Mouse (Mus musculus): ENCODE results near the gene Slc39a2.
A peak's percentile ranks its signal among the peaks of the same experiment; 100 is the strongest.
"Not testable (repeated sequence)": the region's sequence is repeated elsewhere in the genome, so short reads cannot be mapped to it uniquely, and the experiment has no call there.

The Slc39a2 gene

DNA sequence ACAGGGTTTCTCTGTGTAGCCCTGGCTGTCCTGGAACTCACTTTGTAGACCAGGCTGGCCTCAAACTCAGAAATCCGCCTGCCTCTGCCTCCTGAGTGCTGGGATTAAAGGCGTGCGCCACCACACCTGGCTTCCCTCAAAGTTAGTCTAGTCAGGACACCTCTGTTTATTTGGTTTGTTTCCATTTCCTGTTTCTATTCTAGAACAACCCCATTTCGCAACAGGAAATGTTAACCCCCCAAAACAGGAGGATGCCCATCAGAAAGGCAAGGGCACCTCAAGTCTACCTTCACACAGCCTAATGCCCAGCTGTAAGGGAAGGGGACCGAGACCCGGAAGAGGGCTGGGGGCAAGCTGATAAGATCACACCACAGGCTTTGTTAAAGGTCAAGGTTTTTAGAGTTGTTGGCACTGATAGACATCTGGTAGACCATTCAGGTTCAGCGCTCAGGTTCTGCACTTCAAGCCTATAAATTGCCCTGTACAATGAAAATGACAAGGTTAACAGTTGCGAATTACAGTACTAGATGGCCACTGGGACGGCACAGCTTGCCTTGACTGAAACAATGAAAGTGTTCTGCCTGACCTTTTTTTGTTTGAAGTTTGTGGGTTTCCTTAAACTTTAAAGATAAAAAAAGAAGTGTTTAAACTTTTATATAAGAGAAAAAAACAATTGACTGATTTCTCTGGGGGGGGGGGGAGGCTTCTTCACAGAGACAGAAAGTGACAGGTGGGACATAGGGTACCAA lies at the start of gene Slc39a2:
Slc39a2 (plus strand) TSS at position 699 of the 749 bp plus-strand sequence.
- no peak for DNase-seq (ENCODE audit: extremely low read depth, insufficient read length, low spot score)

DNA sequence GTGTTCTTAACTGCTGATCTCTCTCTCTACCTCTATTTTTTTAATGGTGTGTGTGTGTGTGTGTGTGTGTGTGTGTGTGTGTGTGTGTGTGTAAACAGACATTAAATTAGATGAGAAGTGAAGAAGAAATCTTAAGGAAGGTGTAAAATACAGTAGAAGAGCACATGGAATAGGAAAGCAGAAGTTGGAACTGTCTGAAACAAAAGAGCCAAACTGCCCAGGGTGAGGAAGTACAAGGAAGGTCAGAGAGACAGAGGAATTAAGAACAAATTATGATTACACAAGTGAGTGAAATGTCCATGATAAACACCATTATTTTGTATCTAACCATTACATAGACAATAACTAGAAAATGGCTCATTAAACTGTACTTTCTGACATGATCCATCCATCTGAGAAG lies 48.8 kb upstream of the Slc39a2 start:
- DNase-seq (ENCODE audit: extremely low read depth, insufficient read length, low spot score): no peak

DNA sequence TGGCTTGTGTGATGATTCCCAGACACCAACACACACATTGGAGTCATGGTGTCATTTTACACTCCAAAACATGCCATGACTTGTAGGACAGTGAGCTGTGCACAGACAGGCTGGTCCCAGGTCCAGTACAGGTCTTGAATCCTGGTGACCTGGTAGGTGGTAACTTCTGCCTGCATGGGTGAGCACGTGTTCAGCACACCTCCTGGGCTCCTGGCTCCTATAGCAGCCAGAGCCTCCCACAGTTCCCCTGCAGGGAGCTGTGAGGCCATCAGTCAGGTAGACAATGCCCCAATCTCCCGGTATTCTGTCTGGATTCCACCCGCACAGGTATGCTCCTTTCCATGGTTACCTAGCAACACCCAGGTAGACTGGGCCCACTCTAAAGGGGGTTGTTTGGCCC lies 46.1 kb upstream of the Slc39a2 start:
- no peak for DNase-seq (ENCODE audit: extremely low read depth, insufficient read length, low spot score)

DNA sequence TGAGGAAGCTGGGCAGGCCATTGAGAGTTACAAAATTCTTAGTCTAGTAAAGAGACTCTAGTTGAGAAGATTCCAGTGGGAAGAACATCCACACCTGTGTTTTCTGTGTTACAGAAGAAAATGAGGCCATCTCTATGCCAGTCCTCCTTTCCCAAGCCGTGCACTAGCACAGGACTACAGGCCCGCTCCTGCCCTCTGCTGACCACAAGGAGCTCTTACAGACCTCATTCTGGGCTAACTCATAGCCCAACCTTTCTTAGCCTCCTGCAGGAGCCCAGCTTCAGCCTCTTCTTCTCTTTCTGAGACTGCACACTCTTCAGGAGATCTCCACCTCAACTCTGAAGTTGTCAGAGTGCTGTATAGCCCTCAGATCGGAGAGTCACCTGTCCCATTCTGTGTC lies 41.7 kb upstream of the Slc39a2 start:
- DNase-seq (ENCODE audit: extremely low read depth, insufficient read length, low spot score): not testable (repeated sequence)

DNA sequence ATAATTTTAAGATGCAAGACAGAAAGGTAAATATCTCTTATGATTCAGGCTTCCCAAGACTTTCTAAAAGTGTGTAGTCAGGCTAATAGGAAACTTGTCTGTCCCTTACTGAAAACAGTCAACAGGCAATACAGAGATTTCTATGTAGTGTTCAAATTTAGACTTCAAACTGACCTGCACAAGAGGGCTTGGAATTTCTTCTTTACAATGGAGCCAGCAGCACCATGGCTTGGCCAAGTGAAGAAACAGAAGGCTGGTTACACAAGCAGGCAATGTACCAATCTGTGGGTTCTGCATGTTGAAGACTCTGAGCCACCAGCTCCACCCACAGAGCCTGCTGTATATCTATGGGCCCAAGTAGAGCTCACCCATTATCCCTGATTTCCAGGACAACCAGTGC lies 39.3 kb upstream of the Slc39a2 start, which contains the start of gene Ear6:
Ear6 (plus strand) TSS at position 301 of the 400 bp plus-strand sequence.
- DNase-seq (ENCODE audit: extremely low read depth, insufficient read length, low spot score): no peak

DNA sequence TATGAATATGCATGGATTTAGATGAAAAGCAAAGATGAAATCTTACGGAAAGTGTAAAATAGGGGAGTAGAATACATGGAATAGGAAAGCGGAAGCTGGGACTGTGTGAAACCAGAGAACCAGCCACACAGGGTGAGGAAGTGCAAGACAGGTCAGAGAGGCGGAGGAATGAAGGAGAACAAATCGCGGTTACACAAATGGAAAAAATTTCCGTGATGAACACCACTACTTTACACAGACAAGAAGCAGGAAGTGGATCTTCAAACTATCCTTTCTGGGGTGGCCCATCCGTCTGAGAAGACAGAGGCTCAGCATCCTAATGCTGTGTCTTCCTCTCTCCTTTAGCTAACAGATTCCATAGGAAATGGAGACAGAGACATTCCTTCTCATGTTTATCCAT lies 37.4 kb upstream of the Slc39a2 start:
- DNase-seq (ENCODE audit: extremely low read depth, insufficient read length, low spot score): not testable (repeated sequence)

DNA sequence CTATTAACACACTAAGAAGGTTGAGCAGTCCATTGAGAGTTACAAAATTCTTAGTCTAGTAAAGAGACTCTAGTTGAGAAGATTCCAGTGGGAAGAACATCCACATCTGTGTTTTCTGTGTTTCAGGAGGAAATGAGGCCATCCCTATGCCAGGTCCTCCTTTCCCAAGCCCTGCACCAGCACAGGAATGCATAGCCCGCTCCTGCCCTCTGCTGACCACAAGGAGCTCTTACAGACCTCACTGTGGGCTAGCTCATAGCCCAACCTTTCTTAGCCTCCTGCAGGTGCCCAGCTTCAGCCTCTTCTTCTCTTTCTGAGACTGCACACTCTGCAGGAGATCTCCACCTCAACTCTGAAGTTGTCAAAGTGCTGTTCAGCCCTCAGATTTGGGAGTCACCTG lies 29.1 kb upstream of the Slc39a2 start:
- DNase-seq (ENCODE audit: extremely low read depth, insufficient read length, low spot score): not testable (repeated sequence)

DNA sequence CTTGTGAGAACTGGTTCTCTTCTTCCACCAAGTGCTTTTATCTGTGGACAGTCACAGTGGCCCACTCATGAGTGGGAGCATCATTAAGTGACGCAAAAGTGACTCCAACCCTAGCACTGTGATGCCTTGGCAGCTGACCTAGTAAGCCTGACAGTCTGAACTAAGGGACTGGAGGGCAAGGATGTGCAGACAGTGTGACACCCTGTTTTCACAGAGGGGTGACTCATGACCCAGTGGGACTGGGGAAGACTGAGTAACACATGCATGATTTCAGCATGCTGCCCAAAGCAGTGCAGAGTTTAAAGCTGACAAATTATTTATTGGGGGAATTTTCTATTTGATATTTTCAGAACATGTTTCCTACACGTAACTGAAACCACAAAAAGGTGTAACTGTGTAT lies 21.9 kb upstream of the Slc39a2 start:
- DNase-seq (ENCODE audit: extremely low read depth, insufficient read length, low spot score): no peak

DNA sequence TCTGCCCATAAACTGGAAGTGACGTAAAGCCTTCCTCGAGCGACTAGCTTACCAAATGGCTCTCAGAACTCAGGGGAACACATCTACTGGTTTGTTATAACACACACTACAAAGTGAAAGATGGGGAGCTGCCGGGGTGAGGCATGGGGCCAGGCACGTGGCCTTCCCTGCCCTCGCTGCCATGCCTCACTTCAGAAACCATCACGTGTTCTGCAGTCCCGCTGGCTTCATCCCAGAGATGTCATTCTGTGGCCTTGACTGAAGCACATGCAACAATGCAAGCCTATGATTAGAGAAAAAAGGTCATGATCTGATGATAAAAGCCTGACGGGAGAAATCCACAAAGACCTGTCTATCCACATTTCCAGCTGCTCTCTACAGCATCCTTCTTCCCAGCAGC lies 20.9 kb upstream of the Slc39a2 start:
- DNase-seq (ENCODE audit: extremely low read depth, insufficient read length, low spot score): no peak

DNA sequence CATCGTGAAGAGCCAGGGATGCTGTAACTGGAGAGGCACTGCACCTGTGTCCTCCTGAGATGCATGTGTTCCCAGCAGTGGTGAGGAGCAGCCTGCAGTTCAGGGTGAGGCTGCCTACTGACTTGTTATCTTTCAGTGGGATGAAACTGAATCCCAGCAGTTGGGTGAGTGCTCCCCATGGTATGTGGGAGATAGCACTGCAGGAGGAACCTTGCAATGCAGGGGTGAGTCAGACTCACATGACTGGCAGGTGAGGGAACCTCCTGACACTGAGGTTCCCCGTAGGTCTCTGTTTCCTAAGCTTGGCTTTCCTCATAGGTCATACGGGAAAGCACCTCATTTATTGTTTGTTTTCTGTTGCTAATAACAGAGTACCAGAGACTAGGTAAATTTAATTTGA lies 15.2 kb upstream of the Slc39a2 start:
- DNase-seq (ENCODE audit: extremely low read depth, insufficient read length, low spot score): no peak

DNA sequence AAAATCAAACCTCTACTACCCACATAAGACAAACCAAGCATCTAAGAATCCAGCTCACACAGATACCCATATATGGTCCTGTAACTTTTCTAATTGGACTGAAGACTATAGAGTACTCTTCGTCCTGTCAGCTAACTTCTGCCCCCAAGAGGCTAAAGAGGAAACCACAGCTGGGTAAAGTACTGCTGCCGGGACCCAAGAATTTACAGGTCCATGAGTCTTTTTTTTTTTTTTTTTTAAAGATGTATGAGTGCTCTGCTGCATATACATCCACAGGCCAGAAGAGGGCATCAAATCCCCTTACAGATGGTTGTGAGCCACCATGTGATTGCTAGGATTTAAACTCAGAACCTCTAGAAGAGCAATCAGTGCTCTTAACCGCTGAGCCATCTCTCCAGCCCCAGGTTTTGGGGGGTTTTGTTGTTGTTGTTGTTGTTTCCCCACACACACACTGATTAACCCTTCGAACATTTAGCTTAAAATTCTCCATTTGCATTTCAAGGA lies 9.1 kb upstream of the Slc39a2 start:
- DNase-seq (ENCODE audit: extremely low read depth, insufficient read length, low spot score): peak; percentile 63

DNA sequence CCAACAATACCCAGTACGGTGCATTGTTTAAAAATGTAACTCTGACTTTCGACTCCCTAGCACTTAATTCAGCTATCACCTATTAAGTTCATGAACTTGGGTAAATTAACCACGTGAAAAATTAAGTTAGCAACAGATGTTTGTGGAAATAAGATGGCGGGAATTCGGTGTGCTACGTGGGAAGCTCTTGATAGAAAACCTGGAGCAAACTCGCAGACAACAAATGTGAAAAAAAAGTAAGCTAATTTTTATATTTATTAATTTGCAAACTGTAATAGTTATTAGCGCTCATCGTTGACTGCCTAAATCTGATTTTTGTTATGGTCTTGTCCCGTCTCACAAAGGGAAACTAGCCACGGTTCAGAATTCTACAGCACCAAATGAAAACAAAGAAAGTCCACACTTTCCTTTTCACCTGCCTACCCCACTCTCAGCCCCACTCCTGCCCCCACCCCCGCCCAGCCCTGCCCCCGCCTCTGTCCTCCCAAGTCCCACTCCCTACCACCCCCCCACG lies 8.6 kb upstream of the Slc39a2 start:
- DNase-seq (ENCODE audit: extremely low read depth, insufficient read length, low spot score): no peak

DNA sequence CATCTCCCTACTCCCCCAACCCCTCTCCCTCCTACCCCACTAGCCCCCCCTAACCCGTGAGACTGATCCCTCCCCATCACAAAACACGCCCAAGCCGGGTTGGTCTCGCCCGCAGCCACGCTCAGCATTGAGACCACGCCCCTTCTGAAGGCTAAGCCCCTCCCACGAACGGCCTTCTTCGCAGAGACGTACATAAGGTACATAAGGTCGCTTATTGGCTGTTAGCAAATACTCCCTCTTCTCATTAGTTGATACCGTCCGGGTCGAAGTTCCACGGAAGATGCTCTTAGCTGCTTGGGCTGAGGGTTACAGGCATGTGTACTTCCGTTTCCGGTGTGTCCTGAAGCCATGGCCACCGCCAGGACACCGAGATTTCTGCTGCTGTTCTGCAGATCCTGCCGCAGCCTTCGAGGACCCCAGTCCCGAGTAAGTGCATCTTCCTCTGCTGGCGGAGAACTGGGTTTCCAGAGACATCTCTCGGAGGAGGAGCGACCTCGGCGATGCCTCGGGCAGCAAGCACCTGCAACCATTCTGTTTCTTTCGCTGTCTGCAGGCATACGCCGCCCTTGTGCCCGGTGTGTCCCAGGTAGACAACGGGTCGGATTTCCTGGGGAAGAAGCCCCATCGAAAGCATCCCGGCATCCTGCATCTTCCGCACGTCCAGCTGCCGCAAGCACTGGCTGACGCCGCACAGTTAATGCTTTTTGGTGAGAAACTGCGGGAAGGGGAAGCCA lies 7.9 kb upstream of the Slc39a2 start, which contains the start of gene Mettl17:
Mettl17 (plus strand) TSS at position 245 of the 734 bp plus-strand sequence.
- peak; percentile 93 for DNase-seq (ENCODE audit: extremely low read depth, insufficient read length, low spot score)

DNA sequence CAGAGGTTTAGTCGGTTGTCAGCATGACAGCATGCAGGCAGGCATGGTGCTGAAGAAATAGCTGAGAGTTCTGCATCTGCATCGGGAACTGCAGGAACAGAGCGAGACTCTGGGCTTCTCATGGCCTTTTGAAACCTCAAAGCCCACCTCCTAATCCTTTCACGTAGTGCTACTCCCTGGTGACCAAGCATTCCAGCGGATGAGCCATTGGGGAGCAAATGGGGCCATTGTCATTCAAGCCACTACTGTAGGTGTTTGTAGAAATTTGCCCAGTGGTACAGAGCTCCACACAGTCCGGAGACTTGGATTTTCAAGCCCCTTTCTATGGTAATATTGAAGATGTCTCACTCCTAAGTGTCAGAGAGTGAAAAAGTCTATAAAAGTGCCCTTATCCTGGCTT lies 6.6 kb upstream of the Slc39a2 start:
- DNase-seq (ENCODE audit: extremely low read depth, insufficient read length, low spot score): no peak

DNA sequence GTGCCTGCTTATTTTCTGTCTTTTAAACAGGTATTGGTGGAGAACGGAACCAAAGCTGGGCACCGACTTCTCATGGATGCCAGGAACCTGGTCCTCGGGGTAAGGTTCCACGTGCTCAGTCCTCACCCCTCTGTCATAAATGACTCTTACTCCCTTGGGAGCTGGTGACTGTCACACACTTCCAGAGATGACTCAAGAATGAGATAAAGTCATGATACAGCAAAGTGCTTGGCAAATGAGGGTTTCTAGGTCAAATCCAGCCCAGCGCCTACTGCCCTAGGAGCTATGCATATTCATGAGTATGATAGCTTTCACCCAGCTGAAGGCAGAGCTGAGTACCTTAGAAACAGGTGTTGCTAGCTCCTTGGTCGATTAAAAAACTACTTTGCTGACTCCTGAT lies 2.9 kb upstream of the Slc39a2 start:
- no peak for DNase-seq (ENCODE audit: extremely low read depth, insufficient read length, low spot score)

DNA sequence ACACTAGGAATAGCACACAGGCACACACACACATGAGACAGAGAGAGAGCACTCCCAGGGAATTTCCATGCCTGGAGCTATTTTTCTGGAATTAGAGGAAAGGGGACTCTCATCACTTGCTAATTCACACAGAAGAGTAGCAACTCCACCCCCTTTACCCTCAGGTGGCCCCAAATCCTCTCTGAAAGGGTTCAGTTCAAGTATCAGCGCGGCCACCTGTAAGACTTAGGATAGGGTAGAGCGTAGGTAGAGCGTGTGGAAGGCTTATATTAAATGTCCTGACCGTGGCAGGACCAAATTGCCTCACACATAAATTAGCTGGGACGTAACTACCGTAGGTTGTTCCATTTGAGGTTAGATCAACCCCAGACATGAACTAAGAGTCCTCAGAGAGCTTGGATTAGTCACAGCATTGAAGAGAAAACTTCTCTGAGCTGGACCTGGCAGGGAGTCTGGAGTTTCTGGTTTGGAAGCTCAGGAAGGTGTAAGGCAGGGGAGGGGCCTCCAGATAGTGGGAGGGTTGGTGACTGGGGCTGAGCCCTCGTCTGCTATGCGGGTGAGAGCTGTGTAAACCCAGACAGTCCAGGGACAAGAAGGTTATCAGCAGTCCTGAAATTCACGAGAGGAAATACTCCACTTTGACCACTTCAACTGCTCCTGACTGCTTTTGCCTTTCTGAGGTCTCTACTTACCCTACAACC lies 555 bp downstream of the Slc39a2 start:
- no peak for DNase-seq (ENCODE audit: extremely low read depth, insufficient read length, low spot score)

DNA sequence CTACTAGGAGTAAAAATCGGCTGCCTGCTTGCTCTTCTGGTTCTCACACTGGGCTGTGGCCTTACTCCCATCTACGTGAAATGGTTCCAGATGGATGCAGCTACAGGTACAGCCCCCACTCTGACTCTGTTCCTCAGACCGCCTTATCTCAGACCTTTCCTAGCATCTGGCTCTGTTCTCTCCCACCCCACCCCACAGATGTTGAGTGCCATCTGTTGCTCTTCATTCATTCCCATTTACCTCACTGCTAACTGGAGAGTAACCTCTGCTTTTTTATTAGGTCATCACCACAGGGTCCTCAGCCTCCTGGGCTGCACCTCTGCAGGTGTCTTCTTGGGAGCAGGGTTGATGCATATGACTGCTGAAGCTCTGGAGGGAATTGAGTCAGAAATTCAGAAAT lies 1.1 kb downstream of the Slc39a2 start:
- DNase-seq (ENCODE audit: extremely low read depth, insufficient read length, low spot score): no peak

DNA sequence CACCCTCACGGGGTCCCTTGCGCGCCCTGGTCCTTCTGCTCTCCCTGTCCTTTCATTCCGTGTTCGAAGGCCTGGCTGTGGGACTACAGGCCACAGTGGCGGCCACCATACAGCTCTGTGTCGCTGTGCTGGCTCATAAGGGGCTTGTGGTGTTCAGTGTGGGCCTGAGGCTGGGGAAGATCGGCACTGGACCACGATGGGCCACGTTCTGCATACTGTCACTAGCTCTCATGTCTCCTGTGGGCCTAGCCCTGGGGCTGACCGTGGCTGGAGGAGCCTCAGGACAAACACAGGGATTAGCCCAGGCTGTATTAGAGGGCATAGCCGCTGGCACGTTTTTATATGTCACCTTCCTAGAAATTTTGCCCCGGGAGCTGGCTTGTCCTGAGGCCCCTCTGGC lies 2.4 kb downstream of the Slc39a2 start:
- no peak for DNase-seq (ENCODE audit: extremely low read depth, insufficient read length, low spot score)

DNA sequence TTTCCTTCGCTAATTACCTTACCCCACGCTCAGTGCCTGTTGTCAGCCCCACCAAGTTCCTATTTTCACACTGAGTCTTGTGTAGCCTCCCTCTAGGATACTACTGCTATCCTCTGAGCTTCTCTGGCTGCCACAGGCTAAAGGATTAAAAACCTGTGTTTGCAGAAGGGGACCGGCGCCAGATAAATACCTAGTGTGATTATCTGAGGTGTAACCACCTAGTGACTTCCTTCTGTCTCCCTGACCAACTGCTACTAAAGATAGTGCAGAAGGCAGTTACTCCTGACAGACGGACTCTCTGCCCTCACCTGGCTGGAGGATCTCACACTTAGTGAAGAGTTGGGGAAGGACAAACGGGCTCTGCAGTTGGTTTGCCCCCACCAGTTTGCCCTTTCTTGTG lies 3.3 kb downstream of the Slc39a2 start:
- no peak for DNase-seq (ENCODE audit: extremely low read depth, insufficient read length, low spot score)

DNA sequence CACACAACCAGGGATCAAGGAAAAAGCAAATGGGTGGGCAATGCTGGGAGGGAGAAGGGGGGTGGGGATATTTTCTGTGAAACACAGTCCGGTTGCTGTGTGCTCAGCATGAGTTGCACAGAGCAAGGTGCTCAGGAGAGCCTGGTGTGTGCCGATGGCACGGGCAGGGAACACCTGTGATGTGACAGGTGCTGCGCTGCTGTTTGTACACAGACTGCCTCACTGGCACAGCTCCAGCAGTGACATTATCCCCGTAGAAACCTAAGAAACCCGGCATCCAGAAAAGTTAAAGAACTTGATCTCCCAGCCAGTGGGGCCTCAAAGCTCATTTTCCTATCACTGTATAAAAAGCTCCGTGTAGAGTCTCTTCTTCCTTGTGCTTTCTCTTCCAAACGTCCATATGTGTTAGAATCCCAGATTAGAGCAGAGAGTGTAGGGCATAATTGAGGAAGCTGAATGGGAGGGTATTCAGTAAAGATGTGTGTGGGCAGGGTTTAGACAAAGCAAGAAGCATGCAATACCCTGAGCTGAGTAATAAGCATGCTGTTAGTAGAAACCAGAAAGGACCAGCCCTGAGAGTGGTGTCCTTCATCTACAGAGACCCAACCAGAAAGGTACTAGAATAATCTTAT lies 4.0 kb downstream of the Slc39a2 start:
- DNase-seq (ENCODE audit: extremely low read depth, insufficient read length, low spot score): no peak

DNA sequence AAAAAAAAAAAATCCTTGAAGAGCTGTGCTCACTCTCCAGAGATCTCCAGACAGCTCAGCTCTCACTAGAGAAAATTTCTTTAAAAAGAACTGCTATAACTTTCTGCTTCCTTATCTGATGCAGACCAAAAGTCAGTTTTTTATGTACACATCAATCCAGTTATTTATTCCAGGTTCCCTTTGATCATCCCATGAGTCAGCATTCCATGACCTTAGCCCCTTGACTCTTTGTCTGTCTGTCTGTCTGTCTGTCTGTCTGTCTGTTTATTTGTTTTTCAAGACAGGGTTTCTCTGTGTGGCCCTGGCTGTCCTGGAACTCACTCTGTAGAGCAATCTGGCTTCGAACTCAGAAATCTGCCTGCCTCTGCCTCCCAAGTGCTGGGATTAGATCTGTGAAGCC lies 6.7 kb downstream of the Slc39a2 start:
- no peak for DNase-seq (ENCODE audit: extremely low read depth, insufficient read length, low spot score)
